ENCODE assay signal across 19 mouse cellular contexts in the genomic region with DNA sequence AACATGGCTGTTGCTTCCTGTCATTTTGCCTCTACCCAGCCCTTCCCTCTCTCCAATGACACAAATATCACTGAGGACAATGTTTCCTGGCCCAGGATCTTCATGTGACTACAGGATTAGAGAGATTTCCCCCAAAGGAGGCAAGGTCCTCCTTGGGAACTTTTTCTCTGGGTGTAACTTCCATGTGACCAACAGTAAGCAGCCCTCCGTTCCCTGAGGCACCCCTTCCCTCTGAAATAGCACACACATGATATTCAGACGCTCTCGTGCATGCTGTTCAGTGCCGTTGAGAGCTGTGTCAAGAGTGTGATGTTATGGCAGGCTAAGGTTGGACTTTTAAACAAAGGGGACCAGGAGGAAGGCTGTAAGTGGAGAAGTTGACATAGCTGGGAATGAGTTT.
DNase-seq lines count a peak whose midpoint lies in the region; ATAC-seq lines count a peak whose summit lies in the region.
"Had no signal": no experiment of that assay in that cellular context is flagged by ENCODE, and none has a peak within 500 bp of the region (broad histone marks: within the 10 kb centered on the region; RNA-seq: fewer than 3 reads in every experiment).

No protein-coding gene starts in this region.

- no peaks in the 10 kb centered on the region for H3K27me3 ChIP-seq in heart, embryonic 11.5 days (ENCODE audit: control insufficient read depth, insufficient read depth, low read length)
- no peaks in the 10 kb centered on the region for H3K27me3 ChIP-seq in midbrain, embryonic 11.5 days (ENCODE audit: control insufficient read depth, insufficient read depth, low read length)
- no peaks in the 10 kb centered on the region for H3K27me3 ChIP-seq in midbrain, embryonic 15.5 days (replicated peaks)
- H3K27me3 ChIP-seq: CH12.LX had no signal

- DNase-seq in heart, adult 11 months: peak; percentile 56
- peak; percentile 75 for DNase-seq in midbrain, embryonic 11.5 days (ENCODE audit: low spot score, missing footprints)
- DNase-seq: adrenal gland, adult 2 months; adrenal gland, adult 8-10 months; adrenal gland, postnatal 10 days; adrenal gland, postnatal 14 days; adrenal gland, postnatal 25 days; adrenal gland, postnatal 36 days; B cell, adult 2 months; cerebellum, adult 11 months; cerebellum, adult 11-12 months; cerebellum, adult 18-20 months had no signal

- H3K36me3 ChIP-seq in heart, embryonic 11.5 days (ENCODE audit: control insufficient read depth, insufficient read depth, low read length): no peaks in the 10 kb centered on the region
- no peaks in the 10 kb centered on the region for H3K36me3 ChIP-seq in midbrain, embryonic 11.5 days (ENCODE audit: control insufficient read depth, insufficient read depth, low read length)
- H3K36me3 ChIP-seq in midbrain, embryonic 15.5 days (replicated peaks): no peaks in the 10 kb centered on the region
- H3K36me3 ChIP-seq: G1E had no signal

- H3K27ac ChIP-seq in heart, embryonic 11.5 days (ENCODE audit: low read depth, low read length): no peak overlapping the region
- no peak overlapping the region for H3K27ac ChIP-seq in midbrain, embryonic 11.5 days (ENCODE audit: low read depth, low read length)
- H3K27ac ChIP-seq in midbrain, embryonic 15.5 days: no peak overlapping the region

- 72% methylated on average over 4 of the region's 4 CpGs for WGBS in heart, embryonic 11.5 days (ENCODE audit: insufficient replicate concordance)
- WGBS in midbrain, embryonic 11.5 days: 89% methylated on average over 4 of the region's 4 CpGs
- WGBS in midbrain, embryonic 15.5 days: 88% methylated on average over 4 of the region's 4 CpGs

- no peak overlapping the region for H3K4me3 ChIP-seq in heart, embryonic 11.5 days (ENCODE audit: low read depth, low read length)
- H3K4me3 ChIP-seq in midbrain, embryonic 11.5 days (ENCODE audit: low read depth, low read length): no peak overlapping the region
- no peak overlapping the region for H3K4me3 ChIP-seq in midbrain, embryonic 15.5 days

- no peaks in the 10 kb centered on the region for H3K4me1 ChIP-seq in heart, embryonic 11.5 days (ENCODE audit: control insufficient read depth, insufficient read depth, low read length)
- H3K4me1 ChIP-seq in midbrain, embryonic 11.5 days (ENCODE audit: control insufficient read depth, insufficient read depth, low read length): no peaks in the 10 kb centered on the region
- H3K4me1 ChIP-seq in midbrain, embryonic 15.5 days: no peaks in the 10 kb centered on the region

- ATAC-seq in heart, embryonic 11.5 days (replicated peaks; ENCODE audit: insufficient number of reproducible peaks, low FRiP score, low TSS enrichment): no peak
- no peak for ATAC-seq in midbrain, embryonic 11.5 days (ENCODE audit: low FRiP score)
- no peak for ATAC-seq in midbrain, embryonic 15.5 days (replicated peaks)
- ATAC-seq: activated CD4-positive, CD25-positive, alpha-beta regulatory T cell, adult 4 months; CD4-positive, CD25-positive, alpha-beta regulatory T cell, adult 4 months; Patski had no signal

- H3K9me3 ChIP-seq in heart, embryonic 11.5 days (replicated peaks; ENCODE audit: control insufficient read depth, low read length): no peaks in the 10 kb centered on the region
- no peaks in the 10 kb centered on the region for H3K9me3 ChIP-seq in midbrain, embryonic 11.5 days (ENCODE audit: control insufficient read depth, low read length)
- H3K9me3 ChIP-seq in midbrain, embryonic 15.5 days: no peaks in the 10 kb centered on the region
- H3K9me3 ChIP-seq: G1E had no signal

- no peak overlapping the region for H3K4me2 ChIP-seq in heart, embryonic 11.5 days
- no peak overlapping the region for H3K4me2 ChIP-seq in midbrain, embryonic 11.5 days
- no peak overlapping the region for H3K4me2 ChIP-seq in midbrain, embryonic 15.5 days

- no peak overlapping the region for H3K9ac ChIP-seq in heart, embryonic 11.5 days (ENCODE audit: low read depth, low read length)
- no peak overlapping the region for H3K9ac ChIP-seq in midbrain, embryonic 11.5 days (ENCODE audit: low read length)
- no peak overlapping the region for H3K9ac ChIP-seq in midbrain, embryonic 15.5 days
